Mouse (Mus musculus) liver, adult (tissue): ENCODE results near the gene Secisbp2l.

Source experiments
- GATA4 ChIP-seq: IDR thresholded peaks from 2 replicates; pipeline ENCODE4 v1.6.1; 2014; ENCODE audit warnings: mild to moderate bottlenecking, low read length; ENCODE audit not compliant: insufficient replicate concordance

Secisbp2l gene

DNA sequence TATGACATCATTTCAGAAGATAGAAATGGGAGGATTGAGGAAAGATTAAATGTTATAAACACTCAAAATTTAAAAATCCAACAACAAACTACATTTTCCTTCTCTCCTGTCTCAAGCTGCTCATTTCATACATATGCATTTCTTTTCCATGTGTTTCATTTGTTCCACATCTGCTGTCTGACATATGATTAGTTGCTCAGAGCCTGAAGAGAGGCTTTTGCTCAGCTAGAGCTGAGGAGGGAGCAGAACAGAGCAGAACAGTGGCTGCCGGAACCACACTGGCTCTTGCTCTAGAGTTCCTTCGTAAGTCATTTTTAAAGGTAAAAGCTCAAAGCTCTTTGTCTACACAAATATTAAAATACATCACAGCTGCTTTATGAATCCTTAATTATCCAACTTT, 33.3 kb downstream of the Secisbp2l start:
- no peak for TF ChIP-seq GATA4

DNA sequence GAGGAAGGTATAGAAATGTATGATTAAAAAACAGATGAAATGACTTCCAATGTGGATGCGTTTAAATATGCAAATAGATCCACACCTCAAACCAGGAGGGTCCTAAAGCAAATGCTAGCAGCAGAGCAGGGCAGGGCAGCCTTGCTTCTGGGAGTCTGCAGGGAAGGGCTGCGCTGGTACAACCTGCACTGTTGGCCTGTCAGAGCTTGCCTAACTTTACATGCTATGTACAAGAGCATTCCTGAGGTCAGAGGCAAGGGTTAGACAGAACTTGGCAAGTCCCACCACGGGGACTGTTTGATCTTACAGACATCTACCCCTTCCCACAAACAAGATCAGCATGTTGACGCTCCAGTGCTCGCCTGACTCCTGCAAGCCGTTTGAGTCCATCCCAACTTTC, 43.3 kb downstream of the Secisbp2l start:
- no peak for TF ChIP-seq GATA4

DNA sequence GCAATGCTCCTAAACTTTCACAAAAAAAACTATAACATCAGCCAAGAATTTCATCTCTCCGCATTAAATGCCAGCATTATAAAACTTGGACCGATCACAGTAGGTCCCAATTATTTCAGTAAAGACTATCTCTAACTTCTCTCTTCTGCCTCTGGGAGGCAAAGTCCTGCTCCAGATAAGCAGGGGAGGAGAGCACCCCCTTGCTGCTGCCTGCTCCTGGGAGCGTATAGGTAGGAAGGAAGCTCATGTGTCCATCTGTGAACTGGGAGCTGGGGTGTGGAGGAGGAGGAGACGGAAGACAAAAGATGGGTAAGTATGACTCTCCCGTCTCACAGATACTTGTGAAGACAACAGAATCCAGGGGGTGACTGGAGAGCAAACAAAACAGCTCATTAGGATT, 44.0 kb downstream of the Secisbp2l start:
- no peak for TF ChIP-seq GATA4

DNA sequence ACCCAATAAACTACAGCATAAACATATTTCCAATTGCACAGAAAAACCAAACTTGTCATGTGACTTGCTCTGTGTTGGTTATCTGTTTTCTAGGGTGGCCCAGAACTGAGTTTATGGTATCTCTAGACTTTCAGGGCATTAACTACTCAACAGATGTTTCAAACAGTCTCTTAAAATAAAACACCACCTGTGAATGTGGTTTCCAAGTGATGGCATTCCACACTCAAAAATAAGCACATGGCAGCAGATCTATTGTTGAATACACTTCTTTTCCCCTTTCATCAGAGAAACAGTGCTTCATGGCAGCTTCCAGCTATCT, 46.7 kb downstream of the Secisbp2l start:
- TF ChIP-seq GATA4: no peak

DNA sequence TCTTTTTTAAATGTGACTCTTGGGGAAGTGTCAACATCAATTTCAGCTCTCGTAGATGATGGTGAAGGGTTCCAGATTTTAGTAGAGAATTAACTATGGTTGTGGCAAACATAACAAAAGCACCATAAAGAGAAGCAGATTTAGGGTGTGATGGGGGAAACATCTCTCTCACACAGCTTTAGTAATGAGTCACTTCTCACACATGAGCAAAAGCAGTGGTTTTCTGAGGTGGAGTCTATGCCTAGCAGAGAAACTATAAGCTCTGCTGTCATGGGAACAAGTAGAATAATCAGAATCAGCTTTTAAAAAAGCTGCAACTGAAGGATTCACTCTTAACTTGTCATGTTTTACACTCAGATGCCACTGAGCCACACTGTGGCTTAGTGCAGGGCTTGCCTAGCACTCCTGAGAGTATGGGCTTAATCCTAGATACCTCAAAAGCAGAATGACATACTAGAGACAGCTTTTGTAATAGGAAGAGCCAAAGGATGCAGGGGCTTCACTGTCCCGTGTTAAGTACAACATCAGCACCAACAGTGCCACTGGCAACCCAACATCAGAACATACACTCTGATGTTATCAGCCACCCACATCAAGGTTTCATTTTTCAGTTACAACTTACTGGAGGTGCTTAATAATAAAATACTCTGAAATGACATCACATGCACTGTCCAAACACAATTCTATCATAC, 47.2 kb downstream of the Secisbp2l start:
- TF ChIP-seq GATA4: no peak

DNA sequence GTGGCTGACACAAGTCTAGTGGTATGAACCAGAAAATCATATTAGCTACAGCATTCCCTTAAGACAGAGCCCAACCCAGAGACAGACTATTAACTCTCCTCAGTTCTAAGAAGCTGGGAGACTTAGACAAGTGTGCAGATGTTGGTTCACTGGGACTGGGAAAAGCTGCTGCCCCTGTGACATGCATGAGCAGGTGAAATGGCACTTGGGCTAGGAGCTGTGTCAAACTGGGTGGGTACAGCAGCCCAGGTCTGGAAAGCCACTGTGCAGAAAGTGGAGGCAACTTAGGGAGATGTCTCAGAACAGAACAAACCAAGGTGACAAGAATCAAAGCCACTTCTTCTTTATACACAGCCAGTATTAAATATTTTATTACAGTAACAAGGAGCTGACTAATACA, 47.9 kb downstream of the Secisbp2l start:
- TF ChIP-seq GATA4: no peak

DNA sequence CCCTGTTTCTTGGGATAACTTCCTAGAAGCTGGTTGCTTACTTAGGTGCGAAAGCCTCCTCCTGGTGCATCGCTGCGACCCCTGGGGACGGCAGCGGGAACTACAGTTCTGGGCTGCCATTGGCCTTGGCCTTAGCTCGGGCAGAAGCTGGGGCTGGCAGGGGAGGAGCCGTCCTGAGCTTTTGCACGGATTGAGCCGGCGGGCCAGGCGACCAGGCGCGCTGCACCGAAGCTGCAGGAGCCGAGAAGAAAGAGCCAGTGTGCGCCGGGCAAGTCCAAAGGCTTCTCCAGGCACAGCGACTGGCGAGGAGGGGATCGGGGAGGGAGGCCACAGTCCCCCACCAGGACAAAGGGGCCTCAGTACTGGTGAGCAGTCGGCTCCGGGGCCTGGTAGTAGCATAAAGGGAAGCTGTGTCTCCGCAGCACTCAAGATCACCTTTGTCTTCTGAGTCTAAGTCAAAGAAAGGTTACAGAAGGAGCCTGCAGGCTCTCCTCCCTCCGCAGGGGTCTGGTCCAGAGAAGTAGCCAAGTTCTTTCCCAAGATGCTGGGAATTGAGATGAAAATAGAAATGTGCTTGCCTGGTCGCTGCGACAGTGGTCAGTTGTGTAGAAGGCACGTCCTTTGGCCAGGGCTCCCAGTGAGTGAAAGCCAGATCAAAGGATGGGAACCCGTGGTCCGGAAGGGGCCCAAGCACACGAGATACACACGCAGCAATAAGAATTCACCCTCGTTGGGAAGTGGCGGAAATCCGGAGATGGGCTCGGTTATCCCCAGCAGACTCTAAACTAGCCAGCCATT, 50.7 kb downstream of the Secisbp2l start:
- TF ChIP-seq GATA4: no peak

DNA sequence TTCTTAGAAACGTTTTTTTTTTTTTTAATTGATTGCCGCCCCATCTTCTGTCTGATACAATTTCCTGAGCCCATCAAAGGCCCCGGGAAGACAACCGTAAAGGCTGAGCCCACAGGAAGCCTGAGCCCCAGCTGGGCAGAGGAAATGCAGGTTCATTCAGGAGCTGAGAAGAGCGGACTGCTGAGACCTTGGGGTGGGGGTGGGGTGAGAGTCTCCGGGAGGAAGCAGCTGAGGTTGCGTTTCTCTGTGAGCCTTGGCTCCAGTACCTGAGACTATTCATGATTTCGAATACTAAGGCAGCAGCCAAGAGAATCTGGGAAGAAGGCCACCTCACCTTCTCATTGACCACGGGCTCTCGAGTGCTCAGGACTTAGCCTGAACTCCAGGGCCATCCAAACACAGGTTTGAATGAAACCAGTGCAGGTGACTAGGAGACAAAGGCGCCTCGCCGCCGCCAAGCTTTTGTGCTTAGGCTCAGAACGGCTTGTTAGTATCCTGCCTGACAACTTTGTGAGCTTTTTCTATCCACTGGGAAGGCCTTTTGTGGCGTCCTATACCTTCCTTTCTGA, 58.0 kb downstream of the Secisbp2l start:
- no peak for TF ChIP-seq GATA4

DNA sequence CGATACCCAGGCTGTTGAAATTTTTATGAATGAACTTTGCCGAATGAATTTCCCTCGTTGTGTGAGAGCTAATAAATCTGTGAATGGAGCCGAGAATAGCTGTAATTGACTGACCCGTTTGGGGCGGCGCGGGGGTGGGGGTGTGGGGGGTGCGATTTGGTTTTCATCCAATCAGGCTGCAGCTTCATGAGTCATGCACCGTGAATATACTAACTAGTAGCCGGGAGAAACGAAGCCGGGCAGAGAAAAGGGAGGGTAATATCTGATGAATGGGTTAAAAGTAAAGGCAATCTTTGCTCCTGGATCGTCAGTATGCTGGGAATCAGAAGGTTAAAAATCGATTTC, 58.6 kb downstream of the Secisbp2l start, which contains the start of gene Shc4:
TSS of gene Shc4 (minus strand) at position 63 of the 345 bp plus-strand sequence.
- no peak for TF ChIP-seq GATA4

DNA sequence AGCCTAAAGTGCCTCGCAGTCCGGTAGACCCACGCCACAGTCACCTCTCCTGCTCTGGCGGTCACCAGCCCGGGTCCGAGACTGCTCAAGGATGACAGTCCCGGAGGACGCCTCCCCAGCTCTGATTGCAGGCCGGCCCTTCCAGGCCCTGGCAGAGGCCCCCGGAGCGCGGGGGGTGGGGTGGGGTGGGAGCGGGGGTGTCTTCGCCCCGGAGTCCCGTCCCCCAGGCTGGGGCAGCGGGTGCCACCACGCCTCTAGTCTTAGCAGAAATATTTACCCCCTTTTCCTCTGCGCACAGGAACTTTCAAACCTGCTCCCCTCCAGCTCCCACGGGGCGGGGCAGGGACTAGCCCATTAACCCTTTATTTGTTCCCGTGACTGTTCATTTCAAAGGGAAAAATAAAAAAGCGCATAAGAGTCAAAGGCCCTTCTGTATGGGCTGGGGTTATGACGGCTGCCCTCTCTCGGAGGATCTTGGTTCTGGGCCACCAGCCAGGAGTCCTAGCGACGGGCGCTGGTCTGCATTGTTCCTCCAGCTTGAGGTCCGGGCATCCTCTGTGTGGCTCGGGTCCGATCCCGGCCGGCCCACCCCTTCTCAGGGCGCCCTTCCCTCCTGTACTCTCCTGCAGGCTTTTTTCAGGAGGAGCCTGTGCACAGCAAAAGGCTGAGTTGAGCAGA, 59.1 kb downstream of the Secisbp2l start:
- no peak for TF ChIP-seq GATA4

DNA sequence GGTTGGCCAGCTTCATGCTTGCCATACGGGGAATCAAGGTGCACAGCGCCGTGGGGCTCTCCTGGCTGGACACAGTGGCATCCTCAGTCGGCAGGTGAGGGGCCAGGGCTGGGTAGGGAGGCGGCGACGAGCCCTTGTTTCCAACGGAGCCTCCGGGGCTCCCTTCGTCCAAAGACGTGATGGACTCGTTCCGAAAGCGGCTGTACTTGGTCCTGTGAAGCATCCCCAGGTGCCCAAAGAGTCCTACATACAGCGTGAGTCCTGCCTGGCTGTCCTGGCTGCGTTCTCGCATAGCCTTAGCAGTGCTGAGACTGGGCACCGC, 59.6 kb downstream of the Secisbp2l start:
- TF ChIP-seq GATA4: no peak

DNA sequence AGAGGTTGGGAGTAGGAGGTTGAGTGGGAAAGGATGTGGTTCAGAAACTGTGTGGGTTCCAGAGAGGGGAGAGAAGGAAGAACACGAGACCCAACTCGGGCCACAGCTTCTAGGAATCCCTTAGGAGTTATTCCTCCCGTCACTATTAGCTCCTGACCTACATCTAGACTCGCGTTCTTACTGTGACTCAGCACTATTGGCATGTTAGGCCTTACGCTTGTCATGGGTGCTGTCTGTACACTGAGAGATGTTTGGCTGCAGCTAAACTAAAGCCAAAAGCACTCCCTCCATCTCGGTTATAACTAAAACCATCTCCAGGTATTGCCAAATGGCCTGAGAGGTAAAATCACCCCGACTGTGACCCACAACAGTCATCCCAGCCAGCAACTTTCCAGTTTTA, 66.1 kb downstream of the Secisbp2l start:
- TF ChIP-seq GATA4: no peak

DNA sequence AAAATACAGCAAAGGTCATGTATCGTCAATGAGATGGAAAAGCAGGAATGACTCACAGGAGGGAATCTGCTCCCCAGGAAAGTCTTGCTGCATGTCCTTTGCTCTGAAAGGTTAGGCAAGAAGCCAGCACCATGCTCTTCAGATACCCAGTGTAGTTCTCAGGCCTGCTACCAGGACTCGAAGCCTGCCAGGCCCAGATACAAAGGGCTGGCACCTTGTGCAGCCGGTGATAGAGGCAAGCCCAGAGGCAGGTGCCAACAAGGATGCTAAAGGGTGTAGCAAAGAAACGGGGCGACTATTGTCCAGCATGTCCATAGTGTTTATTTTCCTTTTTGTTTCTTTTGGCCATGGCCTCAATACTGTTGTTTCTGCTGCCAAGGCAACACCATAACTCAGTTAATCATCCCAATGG, 76.2 kb downstream of the Secisbp2l start:
- TF ChIP-seq GATA4: no peak

DNA sequence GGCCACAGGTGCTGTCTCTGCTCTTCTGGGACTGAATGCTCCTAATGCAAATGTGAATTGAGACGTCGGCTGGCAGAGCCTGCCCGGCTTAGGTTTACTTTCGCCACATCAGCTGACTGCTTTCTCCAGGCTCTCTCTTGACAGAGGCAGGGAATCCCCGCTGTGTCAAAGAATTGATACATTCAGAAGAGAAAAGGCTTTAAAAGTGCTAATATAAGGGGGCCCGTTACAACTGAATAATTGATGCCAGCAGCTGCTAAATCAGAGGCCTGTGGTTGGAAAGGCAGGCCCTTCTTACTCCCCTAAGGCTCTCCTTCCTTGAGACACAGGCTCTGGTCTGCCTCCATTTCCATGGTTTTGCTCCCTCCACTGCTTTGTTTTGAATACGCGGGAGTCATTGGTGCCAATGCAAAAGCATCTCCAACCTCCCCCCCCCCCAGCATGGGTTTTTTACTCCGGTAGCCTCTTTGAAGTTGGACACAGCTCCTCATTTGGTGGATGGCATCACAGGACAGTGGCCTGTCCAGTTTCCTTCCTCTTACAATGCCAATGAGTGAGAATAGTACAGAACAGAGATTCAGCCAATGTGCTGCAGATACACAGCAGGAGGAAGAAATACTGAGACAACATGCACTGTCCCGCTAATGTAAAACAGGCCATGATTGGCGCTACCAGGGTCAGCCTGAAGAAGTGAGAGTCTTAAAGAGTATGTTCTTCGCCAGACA, 77.6 kb downstream of the Secisbp2l start:
- no peak for TF ChIP-seq GATA4

DNA sequence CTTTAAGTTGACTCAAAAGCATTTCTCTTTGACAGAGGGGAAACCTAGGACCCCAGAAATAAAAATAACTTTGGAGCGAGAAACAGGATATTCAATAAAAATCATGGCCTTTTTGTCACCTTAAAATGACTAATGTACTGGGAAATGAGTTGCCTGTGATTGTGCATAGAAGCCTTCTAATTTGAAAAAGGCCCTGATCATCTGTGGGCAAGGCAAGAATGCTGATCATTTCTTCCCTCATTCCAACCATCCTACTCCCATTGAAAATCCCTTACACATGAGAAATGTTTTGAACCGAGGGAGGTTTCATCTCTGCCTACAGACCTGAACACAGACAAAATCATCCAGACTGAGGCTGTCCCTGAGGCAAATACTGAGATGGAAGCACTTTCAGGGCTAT, 79.8 kb downstream of the Secisbp2l start:
- TF ChIP-seq GATA4: no peak
